Mouse (Mus musculus) frontal cortex, adult 2 months (tissue): ENCODE measurements at regions not wholly inside any gene's neighbourhood (a gene's known extent, or its start where the extent isn't known, plus 50 kb on each side); places are given as distances from the start of the nearest gene placed in this dataset.

Source experiments
- DNase-seq, 2 experiments: peaks; one replicate each; pipeline ENCODE4 v3.0.0; 2022; ENCODE audit warnings: low spot score in 1 of 2; ENCODE audit errors: extremely low spot score in 1 of 2

GRCm38 (mm10) chr14:72371702-72372277 lies 119.8 kb downstream of the Gm9195 start:
- peak; percentile 47 to 92 for DNase-seq

GRCm38 (mm10) chr14:72360829-72361520 lies 130.7 kb downstream of the Gm9195 start:
- no peak for DNase-seq

- DNase-seq: no peak
These were observed 131.5 kb downstream of the Gm9195 start for GRCm38 (mm10) chr14:72360181-72360580.

GRCm38 (mm10) chr14:72357915-72358314 lies 133.7 kb downstream of the Gm9195 start:
- no peak for DNase-seq

GRCm38 (mm10) chr14:72342181-72342580 lies 149.5 kb downstream of the Gm9195 start:
- no peak for DNase-seq

GRCm38 (mm10) chr14:72341590-72342154 lies 150.0 kb downstream of the Gm9195 start:
- DNase-seq: no peak

GRCm38 (mm10) chr14:72338046-72338445 lies 153.6 kb downstream of the Gm9195 start:
- peak; percentile 3 to 51 for DNase-seq

GRCm38 (mm10) chr14:72303856-72304255 lies 187.8 kb downstream of the Gm9195 start:
- DNase-seq: peak in 1 of 2 experiments; percentile 24

GRCm38 (mm10) chr14:72300026-72300425 lies 191.6 kb downstream of the Gm9195 start:
- DNase-seq: peak; percentile 19 to 81

GRCm38 (mm10) chr14:72294631-72295030 lies 197.0 kb downstream of the Gm9195 start:
- DNase-seq: no peak

- DNase-seq: peak in 1 of 2 experiments; percentile 27
These were observed 197.8 kb downstream of the Gm9195 start for GRCm38 (mm10) chr14:72293677-72294387.

GRCm38 (mm10) chr14:72292656-72293299 lies 198.9 kb downstream of the Gm9195 start:
- DNase-seq: no peak

- no peak for DNase-seq
These were observed 214.3 kb downstream of the Gm9195 start for GRCm38 (mm10) chr14:72277309-72277708.

- peak in 1 of 2 experiments; percentile 25 for DNase-seq
These were observed 232.4 kb downstream of the Gm9195 start for GRCm38 (mm10) chr14:72259255-72259654.

GRCm38 (mm10) chr14:72241872-72242271 lies 249.8 kb downstream of the Gm9195 start:
- DNase-seq: peak in 1 of 2 experiments; percentile 51

- no peak for DNase-seq
These were observed 251.4 kb downstream of the Gm9195 start for GRCm38 (mm10) chr14:72240272-72240671.

GRCm38 (mm10) chr14:72238344-72238743 lies 253.3 kb downstream of the Gm9195 start:
- DNase-seq: peak; percentile 57 to 72

- peak in 1 of 2 experiments; percentile 54 for DNase-seq
These were observed 257.2 kb downstream of the Gm9195 start for GRCm38 (mm10) chr14:72234234-72235075.

GRCm38 (mm10) chr14:72227853-72228252 lies 263.8 kb downstream of the Gm9195 start:
- DNase-seq: no peak

- no peak for DNase-seq
These were observed 264.2 kb downstream of the Gm9195 start for GRCm38 (mm10) chr14:72227441-72227840.
